Mouse (Mus musculus): Measurements from ENCODE around the gene Shroom3.

Gene Shroom3

GRCm38 (mm10) chr5:92698131-92698836 is 15.0 kb downstream of the Shroom3 start:
- DNase-seq (ENCODE audit: low read depth, low spot score): no peak

- DNase-seq (ENCODE audit: low read depth, low spot score): no peak
Observed at GRCm38 (mm10) chr5:92698837-92699529, 15.7 kb downstream of the Shroom3 start.

GRCm38 (mm10) chr5:92701750-92702149 is 18.5 kb downstream of the Shroom3 start:
- DNase-seq (ENCODE audit: low read depth, low spot score): no peak

GRCm38 (mm10) chr5:92703671-92704070 is 20.4 kb downstream of the Shroom3 start:
- DNase-seq (ENCODE audit: low read depth, low spot score): no peak

GRCm38 (mm10) chr5:92707921-92708491 is 24.8 kb downstream of the Shroom3 start:
- no peak for DNase-seq (ENCODE audit: low read depth, low spot score)

GRCm38 (mm10) chr5:92710779-92711178 is 27.5 kb downstream of the Shroom3 start:
- DNase-seq (ENCODE audit: low read depth, low spot score): no peak

GRCm38 (mm10) chr5:92711666-92712290 is 28.5 kb downstream of the Shroom3 start:
- no peak for DNase-seq (ENCODE audit: low read depth, low spot score)

GRCm38 (mm10) chr5:92712621-92713395 is 29.6 kb downstream of the Shroom3 start:
- DNase-seq (ENCODE audit: low read depth, low spot score): no peak

GRCm38 (mm10) chr5:92714886-92715285 is 31.7 kb downstream of the Shroom3 start:
- DNase-seq (ENCODE audit: low read depth, low spot score): no peak

GRCm38 (mm10) chr5:92715319-92715718 is 32.1 kb downstream of the Shroom3 start:
- no peak for DNase-seq (ENCODE audit: low read depth, low spot score)

- DNase-seq (ENCODE audit: low read depth, low spot score): no peak
Observed at GRCm38 (mm10) chr5:92715890-92716289, 32.7 kb downstream of the Shroom3 start.

GRCm38 (mm10) chr5:92717666-92718360 is 34.6 kb downstream of the Shroom3 start:
- DNase-seq (ENCODE audit: low read depth, low spot score): no peak

- no peak for DNase-seq (ENCODE audit: low read depth, low spot score)
Observed at GRCm38 (mm10) chr5:92718856-92719255, 35.6 kb downstream of the Shroom3 start.

- no peak for DNase-seq (ENCODE audit: low read depth, low spot score)
Observed at GRCm38 (mm10) chr5:92721610-92722009, 38.4 kb downstream of the Shroom3 start.

- peak; percentile 45 for DNase-seq (ENCODE audit: low read depth, low spot score)
Observed at GRCm38 (mm10) chr5:92725935-92726334, 42.7 kb downstream of the Shroom3 start.

GRCm38 (mm10) chr5:92728252-92728828 is 45.1 kb downstream of the Shroom3 start:
- peak; percentile 54 for DNase-seq (ENCODE audit: low read depth, low spot score)

GRCm38 (mm10) chr5:92729221-92729620 is 46.0 kb downstream of the Shroom3 start:
- no peak for DNase-seq (ENCODE audit: low read depth, low spot score)

GRCm38 (mm10) chr5:92741802-92742201 is 58.6 kb downstream of the Shroom3 start:
- DNase-seq (ENCODE audit: low read depth, low spot score): no peak

- DNase-seq (ENCODE audit: low read depth, low spot score): no peak
Observed at GRCm38 (mm10) chr5:92742701-92743100, 59.5 kb downstream of the Shroom3 start.

GRCm38 (mm10) chr5:92745390-92746253 is 62.4 kb downstream of the Shroom3 start:
- no peak for DNase-seq (ENCODE audit: low read depth, low spot score)

All from brain, embryonic 18.5 days (tissue).